Mouse (Mus musculus): Measurements from ENCODE around the gene Doc2g.

Gene Doc2g

DNA sequence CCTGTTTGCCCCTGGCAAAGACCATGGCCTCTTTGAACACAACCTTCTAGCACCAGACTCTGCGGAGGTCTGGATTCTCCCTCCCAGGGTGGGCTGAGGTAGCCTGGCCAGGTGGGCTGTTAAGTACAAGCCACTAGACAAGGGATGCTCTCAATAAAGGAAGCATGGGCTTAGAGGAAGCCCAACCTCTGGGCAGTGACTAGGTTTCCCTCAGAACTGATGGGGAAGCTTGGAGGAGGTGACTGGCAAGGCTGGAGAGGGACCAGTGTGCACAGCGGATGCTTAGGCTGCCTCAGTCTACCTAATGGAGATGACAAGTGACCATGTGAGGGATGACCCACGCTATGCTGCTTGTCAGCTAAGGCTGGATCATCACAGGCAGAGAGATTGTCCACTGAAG lies 11.1 kb upstream of the Doc2g start:
- DNase-seq = no peak

DNA sequence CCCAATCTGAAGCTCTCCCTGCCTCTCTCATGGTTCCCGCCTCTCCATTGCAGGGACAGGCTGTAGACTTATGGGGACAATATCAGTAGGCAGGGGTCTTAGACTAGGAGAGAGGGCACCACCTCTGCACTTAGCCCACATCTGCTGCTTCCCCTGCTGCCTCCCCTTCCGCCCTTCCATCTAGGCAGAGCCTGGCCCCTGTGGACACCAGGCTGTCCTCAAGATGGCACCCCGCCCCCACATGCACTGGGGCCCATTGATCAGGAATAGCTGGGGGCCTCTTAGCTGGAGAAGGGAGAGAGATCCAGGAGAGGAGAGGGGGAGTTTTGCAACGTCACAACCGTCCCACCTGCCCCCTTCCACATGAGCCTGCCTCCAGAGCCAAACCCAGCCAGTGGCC lies 10.7 kb upstream of the Doc2g start, which contains the start of gene Tbx10:
TSS of gene Tbx10 (plus strand) at position 337 of the 400 bp plus-strand sequence.
- no peak for DNase-seq

DNA sequence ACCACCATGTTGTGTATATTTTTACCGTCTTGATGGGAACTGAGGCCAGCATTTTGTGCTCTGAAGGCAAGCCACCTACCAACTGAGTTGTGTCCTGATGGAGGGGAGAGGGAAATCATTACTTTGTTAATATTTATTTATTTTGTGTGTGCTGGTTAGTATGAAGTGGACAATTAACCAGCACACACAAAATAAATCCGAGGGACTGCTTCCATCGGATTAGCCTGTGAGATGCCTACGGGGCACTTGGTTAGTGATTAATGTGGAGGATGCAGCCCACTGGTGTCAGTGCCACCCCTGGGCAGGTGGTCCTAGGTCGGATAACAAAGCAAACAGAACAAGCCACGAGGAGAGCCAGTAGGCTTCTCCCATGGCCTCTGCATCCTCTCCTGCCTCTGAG lies 8.2 kb upstream of the Doc2g start:
- no peak for DNase-seq

DNA sequence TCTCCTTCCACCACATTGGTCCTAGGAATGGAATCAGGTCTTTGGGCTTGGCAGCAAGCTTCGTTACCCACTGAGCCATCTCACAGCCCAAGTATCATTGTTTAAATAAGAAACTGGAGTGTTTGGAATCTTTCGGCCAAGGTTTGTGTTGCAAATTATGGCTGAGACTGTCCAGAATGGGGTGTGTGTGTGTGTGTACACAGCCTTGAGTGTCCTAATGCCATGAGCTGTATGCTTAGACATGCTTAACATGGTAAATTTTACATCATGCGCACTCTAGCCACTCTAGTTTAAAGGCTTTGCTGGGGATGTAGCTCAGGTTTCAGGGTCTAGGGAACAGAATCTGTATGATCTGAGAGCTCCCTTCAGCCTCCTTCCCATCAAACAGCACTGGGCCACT lies 7.6 kb upstream of the Doc2g start:
- DNase-seq = no peak

DNA sequence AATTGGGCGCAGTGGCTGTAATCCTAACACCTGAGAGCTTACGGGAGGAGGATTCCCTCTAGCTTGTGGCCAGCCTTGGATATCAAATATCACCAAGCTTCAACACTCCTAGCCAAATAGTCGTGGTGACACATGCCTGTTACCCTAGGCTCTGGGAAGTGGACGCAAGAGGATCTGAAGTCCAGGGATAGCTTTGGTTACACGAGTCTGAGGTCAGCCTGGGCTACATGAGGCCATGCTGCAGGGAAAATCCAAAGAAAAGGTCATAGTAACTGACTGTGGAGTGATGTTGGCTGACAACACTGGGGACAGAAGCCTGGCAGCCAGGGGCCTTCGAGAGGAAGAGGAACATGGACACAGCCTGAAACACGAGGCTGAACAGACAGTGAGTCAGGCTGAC lies 7.0 kb upstream of the Doc2g start:
- DNase-seq = no peak

DNA sequence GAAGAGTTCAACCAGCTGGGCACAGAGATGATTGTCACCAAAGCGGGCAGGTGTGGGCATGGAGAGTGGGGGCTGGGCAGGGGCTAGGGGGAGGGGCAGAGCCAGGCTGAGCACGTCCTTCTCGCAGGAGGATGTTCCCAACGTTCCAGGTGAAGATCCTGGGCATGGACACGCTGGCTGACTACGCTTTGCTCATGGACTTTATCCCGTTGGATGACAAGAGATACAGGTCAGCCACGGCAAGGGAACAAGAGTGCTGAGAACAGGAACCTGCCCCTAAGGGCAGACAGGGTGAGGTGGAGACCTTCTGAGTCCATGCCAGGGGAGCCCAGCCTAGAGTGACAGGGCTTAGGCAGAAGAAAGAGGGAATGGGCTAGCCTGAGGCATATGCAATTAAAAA lies 6.4 kb upstream of the Doc2g start:
- DNase-seq = no peak

DNA sequence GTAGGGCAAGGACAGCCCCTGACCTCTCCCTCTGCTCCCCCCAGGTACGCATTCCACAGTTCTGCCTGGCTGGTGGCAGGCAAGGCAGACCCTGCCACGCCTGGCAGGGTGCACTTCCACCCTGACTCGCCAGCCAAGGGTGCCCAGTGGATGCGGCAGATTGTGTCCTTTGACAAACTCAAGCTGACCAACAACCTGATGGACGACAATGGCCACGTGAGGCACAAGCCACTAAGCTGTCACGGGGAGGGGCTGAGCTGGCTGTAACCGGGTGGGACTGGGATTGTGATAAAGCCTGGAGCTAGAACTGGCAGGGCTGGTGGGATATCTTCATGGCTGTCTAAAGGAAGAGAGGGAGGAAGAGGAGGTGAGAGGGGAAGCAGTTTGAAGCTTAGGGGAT lies 5.9 kb upstream of the Doc2g start:
- no peak for DNase-seq

DNA sequence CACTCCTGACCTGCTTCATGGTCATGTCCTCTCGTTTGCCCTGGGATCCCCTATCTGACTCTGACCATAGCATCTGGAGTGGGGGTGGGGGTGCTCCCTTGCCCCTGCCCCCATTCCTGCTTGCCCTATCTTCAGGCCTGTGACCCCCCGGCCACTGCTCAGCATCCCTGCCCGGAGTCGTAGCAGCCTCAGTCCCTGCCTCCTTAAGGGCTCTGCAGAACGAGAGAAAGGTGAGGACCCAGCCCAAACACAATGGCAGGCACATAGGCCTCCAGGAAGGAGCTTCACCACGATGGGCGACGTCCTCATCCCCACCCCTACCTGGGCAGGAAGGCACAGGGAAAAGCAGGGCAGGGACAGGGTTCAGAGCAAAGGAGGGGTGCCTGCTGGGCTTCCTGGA lies 4.8 kb upstream of the Doc2g start:
- peak; percentile 54 for DNase-seq

DNA sequence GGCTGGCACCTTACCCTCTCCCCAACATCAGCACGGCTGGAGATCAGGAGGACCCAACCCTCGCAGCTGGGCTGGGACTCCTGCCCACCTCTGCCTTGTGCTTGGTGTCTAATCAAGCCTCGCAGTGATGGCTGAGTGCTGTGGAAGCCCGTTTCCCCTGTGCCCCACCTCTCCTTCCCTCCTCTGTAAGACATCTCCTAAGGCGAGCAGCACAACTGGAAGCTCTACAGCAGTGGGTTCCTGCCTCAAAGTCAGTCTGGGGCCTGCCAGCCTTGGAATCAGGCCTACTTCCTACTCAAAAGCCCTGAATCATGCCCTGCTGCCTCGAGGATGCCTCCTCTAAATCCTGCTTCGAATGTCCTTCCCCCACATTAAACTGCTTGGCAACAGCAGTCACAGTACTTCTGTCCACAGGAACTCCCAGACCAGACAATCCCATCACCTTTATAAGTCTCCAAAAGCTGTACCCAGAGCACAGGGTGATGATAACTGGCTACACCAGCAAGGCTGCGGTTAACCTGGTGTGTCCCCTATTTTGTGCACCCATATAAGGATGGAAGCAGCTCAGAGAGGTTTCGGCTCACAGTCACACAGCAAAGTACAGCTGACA lies 3.9 kb upstream of the Doc2g start:
- peak; percentile 59 for DNase-seq

DNA sequence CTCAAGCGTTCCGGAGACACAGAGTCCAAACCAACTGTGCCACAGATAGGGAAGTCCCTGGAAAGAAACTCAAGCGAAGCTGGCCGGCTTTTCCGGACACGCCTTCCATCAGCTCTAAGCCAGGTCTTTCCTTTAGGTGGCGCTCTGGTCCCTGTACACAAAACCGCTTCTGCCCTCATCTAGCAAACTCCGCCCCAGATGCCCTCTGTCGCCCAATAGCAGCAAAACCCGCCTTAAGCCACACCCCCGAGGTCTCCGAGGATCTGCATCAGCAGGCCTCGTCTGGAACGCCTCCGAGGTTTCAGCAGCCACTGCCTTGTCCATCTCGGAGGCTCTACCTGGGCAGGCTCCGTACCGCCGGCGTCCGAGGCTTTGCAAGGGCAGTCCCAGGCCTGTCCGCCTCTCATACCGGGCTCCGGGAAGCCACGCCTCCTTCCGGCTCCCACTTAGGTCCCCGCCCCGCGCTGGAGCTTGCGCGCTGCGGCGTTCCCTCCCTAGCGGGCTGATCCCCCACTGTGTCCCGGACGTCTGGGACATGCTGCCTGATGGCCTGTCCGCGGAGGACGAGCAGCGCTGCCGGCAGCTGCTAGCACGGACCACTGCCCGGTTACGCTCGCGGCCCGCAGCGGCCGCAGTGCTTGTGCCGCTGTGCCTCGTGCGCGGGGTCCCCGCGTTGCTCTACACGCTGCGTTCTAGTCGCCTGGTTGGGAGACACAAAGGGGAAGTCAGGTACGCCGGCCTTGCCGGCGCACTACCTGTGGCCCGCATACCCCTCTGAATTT lies 2.8 kb upstream of the Doc2g start, which contains the start of the genes Nudt8 and Gm49405:
TSS of gene Nudt8 (plus strand) at position 462 of the 782 bp plus-strand sequence.
TSS of gene Gm49405 (plus strand) at position 508 of the 782 bp plus-strand sequence.
- DNase-seq = peak; percentile 99

DNA sequence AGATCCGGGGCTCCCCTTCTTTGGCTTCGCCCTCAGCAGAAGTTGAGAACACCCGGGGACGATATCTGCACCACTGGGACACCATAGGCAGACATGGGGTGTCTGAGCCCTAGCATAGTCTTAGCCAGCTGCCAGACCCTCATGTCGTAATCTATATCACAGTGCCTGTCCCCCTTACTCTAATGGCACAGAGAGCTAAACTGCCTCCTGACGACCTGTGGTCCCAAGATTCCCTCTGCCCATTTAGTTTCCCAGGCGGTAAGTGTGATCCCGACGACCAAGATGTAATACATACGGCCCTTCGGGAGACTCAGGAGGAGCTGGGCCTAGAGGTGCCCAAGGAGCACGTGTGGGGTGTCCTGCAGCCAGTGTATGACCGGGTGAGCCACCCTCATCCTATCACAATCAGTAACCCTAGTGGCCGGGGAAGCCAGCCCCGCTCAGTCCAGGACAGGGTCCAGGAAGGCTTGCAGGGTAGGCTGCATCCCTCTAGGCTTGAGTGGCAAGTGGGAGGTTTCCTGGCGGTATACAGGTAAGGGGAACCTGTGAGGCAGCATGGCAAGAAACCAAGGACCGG lies 2.1 kb upstream of the Doc2g start:
- DNase-seq = peak; percentile 47

DNA sequence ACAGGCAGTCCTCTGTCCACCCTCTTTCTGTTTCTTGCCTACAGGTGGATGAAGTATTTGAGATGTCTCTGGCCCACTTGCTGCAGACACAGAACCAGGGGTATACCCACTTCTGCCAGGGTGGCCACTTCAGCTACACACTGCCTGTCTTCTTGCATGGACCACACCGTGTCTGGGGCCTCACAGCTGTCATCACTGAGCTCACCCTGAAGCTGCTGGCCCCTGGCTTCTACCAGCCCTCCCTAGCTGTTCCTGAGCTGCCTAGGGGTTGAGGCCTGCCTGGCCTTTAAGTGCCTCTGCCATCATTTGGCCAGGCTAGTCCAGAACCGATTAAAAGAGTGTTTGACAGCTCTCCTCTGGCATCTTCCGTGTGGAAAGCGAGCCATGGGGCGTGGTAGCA lies 1.4 kb upstream of the Doc2g start:
- peak; percentile 40 for DNase-seq

DNA sequence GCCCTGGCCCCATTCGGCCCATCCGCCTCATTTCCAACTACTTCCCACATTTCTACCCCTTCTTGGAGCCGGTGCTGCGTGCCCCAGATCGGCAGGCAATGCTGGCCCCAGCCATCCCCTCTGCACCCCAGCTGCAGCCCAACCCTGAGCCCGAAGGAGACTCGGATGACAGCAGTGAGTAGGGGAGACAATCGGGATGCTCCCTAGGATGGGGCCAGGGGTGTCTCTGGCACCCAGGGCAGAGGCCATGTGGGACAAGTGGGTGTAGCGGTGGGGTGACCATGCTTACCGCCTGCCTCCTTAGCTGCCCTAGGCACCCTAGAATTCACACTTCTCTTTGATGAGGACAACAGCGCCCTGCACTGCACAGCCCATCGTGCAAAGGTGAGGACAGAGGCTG lies 528 bp downstream of the Doc2g start:
- peak; percentile 32 for DNase-seq

DNA sequence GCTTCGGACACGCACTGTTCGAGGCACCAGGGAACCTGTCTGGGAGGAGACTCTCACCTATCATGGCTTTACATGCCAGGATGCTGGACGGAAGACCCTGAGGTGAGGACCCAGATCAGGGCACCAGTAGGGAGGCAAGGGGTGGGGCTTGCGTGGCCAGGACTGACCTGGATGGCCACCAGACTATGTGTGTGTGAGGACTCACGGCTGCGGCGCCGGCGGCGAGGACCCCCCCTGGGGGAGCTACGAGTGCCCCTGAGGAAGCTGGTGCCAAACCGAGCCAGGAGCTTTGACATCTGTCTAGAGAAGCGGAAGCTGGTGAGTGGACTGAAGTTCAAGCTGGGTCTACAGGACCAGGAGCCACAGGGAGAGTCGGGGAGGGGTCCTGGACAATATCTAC lies 1.2 kb downstream of the Doc2g start:
- peak; percentile 49 for DNase-seq

DNA sequence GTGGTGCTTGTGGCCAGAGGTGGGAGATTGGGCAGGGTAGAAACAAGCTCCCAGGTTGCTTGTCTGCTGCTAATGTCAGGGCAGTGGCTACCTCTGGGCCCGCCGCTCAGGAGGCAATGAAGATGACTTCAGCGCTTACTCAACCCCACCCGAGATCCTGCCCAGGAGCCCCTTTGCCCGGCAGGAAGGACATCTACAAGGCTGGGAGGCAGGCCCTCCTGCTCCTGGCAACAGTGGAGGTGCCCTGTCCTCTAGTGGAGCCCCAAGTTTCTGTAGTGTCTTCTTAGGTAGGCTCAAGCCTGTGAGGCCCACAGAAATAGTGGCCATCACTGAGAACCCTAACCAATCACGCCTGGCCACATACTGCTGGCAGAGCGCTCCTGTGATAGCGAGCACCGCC lies 2.0 kb downstream of the Doc2g start:
- peak; percentile 27 for DNase-seq

DNA sequence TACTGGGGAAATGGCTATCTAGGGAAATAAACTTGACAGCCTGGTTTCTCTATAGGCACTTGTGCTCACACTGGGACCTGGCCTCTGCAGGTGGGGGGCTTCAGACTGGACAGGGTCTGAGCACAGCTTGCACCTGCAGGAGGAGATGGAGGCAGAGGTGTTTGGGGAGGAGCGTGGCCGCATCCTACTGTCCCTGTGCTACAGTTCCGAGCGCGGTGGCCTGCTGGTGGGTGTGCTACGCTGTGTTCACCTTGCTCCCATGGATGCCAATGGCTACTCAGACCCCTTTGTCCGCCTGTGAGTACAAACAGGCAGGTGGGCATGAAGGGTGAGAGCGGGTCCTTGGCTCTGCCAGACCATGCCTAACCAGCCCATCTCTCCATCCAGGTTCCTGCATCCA lies 2.9 kb downstream of the Doc2g start:
- peak; percentile 19 for DNase-seq

DNA sequence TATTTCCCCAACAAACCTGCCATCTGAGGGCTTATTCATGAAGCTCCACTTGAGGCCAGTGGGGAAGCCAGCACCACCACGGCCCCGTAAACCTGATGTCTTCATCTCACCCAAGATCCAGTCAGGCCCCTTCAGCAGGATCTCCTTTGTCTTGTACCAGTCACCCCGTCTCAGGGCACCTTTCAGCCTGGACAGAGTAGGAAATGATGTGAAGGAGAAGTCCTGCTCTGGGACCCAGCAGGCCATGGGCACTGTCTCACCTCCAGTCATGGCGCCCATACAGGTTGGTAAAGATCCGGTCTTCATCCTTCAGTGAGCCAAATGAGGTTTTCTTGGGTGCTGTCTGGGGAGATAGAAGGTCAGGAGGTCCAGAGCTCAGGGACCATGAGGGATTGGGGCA lies 8.0 kb downstream of the Doc2g start:
- peak; percentile 32 for DNase-seq

DNA sequence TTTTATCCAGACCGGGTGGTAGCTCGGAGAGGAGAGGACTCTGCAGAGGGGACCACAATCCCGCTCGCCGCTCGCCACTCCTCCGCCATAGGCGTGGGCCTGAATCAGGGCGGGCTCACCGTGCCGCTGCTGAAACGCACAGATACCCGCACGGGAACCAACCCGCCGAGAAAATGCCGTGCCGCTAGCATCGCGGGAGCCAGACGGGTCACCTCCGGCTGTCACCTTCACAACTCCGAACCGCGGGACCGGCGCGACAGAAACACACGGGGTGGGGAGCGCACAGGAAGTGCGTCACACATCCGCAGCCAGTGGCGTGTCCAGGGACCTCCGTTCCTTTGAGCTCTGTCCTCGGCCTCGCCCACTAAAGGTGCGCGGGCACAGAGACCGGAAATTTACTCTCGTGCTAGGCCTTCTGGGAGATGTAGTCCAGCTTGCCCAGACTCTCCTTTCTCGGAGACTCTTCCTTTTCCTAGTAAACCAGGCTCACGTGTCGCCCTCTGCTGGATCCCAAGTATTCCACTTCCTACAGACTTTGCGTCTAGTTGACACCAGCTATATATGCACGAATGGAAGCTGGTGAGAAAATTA lies 9.4 kb downstream of the Doc2g start, which contains the start of gene Ndufv1:
TSS of gene Ndufv1 (minus strand) at position 375 of the 591 bp plus-strand sequence.
- DNase-seq = peak; percentile 99

DNA sequence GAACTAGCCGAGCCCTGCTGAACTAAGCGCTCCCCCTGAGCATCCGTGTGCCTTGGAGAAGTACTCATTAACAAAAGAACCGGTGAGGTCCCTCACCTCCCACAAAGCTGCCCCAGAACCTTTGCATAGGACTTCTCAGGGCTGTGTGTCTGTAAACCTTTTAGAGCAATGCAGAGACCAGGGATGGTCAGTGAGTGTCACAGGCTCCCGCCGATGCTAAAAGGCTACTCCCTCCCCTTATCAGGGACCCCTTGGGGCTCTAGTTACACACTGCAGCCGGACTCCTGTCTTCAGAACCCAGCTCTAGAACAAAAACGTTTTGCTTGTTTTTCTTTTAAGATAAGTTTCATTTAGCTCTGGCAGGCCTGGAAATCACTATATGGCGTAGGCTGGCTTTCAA lies 10.0 kb downstream of the Doc2g start:
- DNase-seq = no peak

DNA sequence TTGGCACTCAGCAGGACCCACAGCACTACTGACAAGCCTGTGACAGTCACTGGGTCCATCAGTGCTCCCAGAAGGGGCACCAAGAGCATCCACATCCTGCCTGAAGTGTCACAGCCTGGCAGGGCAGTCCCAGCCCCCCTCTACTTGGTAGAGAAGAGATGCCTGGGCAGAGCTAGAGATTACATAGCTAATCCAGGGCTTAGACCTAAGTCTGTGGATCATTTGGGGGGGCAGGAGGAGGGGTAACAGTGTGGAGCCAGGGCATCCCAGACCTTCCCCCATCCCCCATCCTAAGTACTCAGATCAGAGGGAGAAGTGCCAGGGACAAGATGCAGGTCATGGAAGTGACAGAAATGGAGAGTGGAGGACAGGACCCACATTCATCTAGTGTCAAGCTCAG lies 11.7 kb downstream of the Doc2g start:
- DNase-seq = peak; percentile 38

DNA sequence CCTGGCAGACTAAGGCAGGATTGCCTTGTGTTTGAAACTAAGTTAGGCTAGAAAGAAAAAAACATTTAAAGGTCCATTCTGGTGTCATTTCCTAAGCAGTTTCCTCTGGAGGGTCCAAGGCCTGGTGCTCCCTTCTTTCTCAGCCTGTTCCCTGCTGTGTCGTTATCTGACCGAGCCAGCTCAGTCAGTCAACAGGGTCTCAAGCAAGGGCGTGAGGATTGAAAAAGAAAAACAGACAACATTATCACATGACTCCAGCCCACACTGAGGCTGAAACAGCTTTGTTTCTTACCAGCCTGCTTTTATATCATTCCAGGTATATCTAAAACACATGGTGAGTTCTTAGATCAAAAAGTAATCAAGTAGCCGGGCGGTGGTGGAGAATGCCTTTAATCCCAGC lies 12.5 kb downstream of the Doc2g start:
- DNase-seq = no peak

DNA sequence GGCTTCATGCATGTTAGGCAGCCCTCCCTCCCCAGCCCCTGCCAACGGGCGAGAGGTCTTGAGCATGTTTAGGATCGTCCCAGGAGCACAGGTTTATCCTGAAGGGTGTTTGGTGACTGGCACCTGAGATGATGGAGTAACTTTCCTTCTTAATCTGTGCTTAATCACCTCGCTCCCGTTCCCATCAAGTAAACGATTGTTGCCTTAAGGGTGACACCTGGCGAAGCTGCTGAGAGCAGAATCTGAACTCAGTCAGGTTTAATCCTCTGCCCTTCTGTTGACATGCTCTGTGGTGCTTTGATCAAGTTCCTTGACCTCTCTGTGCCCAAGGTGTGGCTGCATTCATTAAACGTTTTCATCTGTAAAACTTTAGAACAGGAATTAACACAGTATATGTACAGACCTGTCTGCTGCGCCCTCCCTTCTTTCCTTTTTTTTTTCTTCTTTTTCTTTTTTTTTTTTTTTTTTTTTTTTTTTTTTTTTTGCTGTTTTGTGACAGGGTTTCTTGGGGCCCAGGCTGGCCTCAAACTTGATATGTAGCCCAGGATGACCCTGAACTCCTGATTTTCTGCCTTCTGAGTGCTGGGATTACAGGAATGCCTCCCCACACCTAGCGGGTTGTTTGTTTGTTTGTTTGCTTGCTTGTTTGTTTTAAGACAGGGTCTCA lies 14.9 kb downstream of the Doc2g start:
- DNase-seq = no peak
